In genomic region chr11:106037418-106037751, GRCm38 (mm10) we compare ENCODE assay signal across 8 mouse cellular contexts. TPM values are rescaled to one million over a fixed set of nuclear protein-coding genes. Genes with fewer than 3 reads are reported as not detected.
DNase-seq lines count a peak whose midpoint lies in the region; ATAC-seq and TF ChIP-seq lines count a peak whose summit lies in the region.

No protein-coding gene starts in this region.

- no peak for TF ChIP-seq EP300 in liver, embryonic 14.5 days (IDR thresholded peaks at IDR 0.05; ENCODE audit: low read depth)

- H3K9me3 ChIP-seq in heart, embryonic 15.5 days (replicated peaks), result no peaks in the 10 kb centered on the region
- no peaks in the 10 kb centered on the region for H3K9me3 ChIP-seq in intestine, embryonic 16.5 days (ENCODE audit: control insufficient read depth, low read length)
- H3K9me3 ChIP-seq in liver, embryonic 14.5 days (ENCODE audit: control insufficient read depth, low read length), result no peaks in the 10 kb centered on the region

- peak overlapping the region; percentile 90 for H3K9ac ChIP-seq in heart, embryonic 15.5 days
- peak overlapping the region; percentile 97 for H3K9ac ChIP-seq in intestine, embryonic 16.5 days (ENCODE audit: low read depth, low read length)
- peak overlapping the region; percentile 70 for H3K9ac ChIP-seq in liver, embryonic 14.5 days (replicated peaks)

- WGBS in heart, embryonic 15.5 days, result under 1% methylated on average over 13 of the region's 13 CpGs
- under 1% methylated on average over 13 of the region's 13 CpGs for WGBS in intestine, embryonic 16.5 days
- 1% methylated on average over 13 of the region's 13 CpGs for WGBS in liver, embryonic 14.5 days (ENCODE audit: insufficient replicate concordance)

- no peaks in the 10 kb centered on the region for H3K36me3 ChIP-seq in heart, embryonic 15.5 days
- H3K36me3 ChIP-seq in intestine, embryonic 16.5 days (ENCODE audit: control insufficient read depth, insufficient read depth, low read length), result no peaks in the 10 kb centered on the region
- H3K36me3 ChIP-seq in liver, embryonic 14.5 days (replicated peaks; ENCODE audit: control insufficient read depth, insufficient read depth, low read depth), result no peaks in the 10 kb centered on the region

- H3K27me3 ChIP-seq in heart, embryonic 15.5 days, result no peaks in the 10 kb centered on the region
- H3K27me3 ChIP-seq in intestine, embryonic 16.5 days (replicated peaks; ENCODE audit: control insufficient read depth, insufficient read depth, low read length), result no peaks in the 10 kb centered on the region
- no peaks in the 10 kb centered on the region for H3K27me3 ChIP-seq in liver, embryonic 14.5 days (ENCODE audit: control insufficient read depth, insufficient read depth, low read length)

- peaks cover 19% of the 10 kb centered on the region for H3K4me1 ChIP-seq in heart, embryonic 15.5 days (replicated peaks)
- H3K4me1 ChIP-seq in intestine, embryonic 16.5 days (ENCODE audit: control insufficient read depth, insufficient read depth, low read length), result peaks cover 13% of the 10 kb centered on the region
- H3K4me1 ChIP-seq in liver, embryonic 14.5 days (replicated peaks; ENCODE audit: control insufficient read depth in 2 of 2, insufficient read depth in 2 of 2, low read length in 1 of 2), result peaks cover 16 to 17% of the 10 kb centered on the region in 2 experiments

- DNase-seq in heart, adult 18-20 months, result no peak
- DNase-seq in ZHBTc4 (ENCODE audit: low read depth, low spot score), result peak; percentile 90
- DNase-seq in liver, embryonic 14.5 days (ENCODE audit: low read depth in 3 of 3, low spot score in 3 of 3), result peak in 1 of 3 experiments; percentile 43
- DNase-seq in retina, postnatal 1 day, result peak; percentile 86
- no peak for DNase-seq in urinary bladder, postnatal 4 days (ENCODE audit: low spot score in 2 of 2)

- H3K27ac ChIP-seq in heart, embryonic 15.5 days, result peak overlapping the region; percentile 87
- H3K27ac ChIP-seq in intestine, embryonic 16.5 days (ENCODE audit: low read length), result peak overlapping the region; percentile 89
- H3K27ac ChIP-seq in liver, embryonic 14.5 days, result peak overlapping the region; percentile 16; the same call in 1 of the 2 replicates

- H3K4me2 ChIP-seq in heart, embryonic 15.5 days, result peak overlapping the region; percentile 90
- H3K4me2 ChIP-seq in intestine, embryonic 16.5 days (ENCODE audit: low read depth, low read length), result peak overlapping the region; percentile 86
- peak overlapping the region; percentile 89 for H3K4me2 ChIP-seq in liver, embryonic 14.5 days (ENCODE audit: low read depth)

- TF ChIP-seq CTCF in liver, embryonic 14.5 days (IDR thresholded peaks at IDR 0.05; ENCODE audit: low read depth), result peak; percentile 30; the same call in 1 of the 2 replicates

- H3K4me3 ChIP-seq in heart, embryonic 15.5 days, result peak overlapping the region; percentile 81
- H3K4me3 ChIP-seq in intestine, embryonic 16.5 days (ENCODE audit: low read length), result peak overlapping the region; percentile 99
- peak overlapping the region; percentile 69 to 78 for H3K4me3 ChIP-seq in liver, embryonic 14.5 days (ENCODE audit: insufficient read depth in 1 of 2, low read depth in 2 of 2, low read length in 2 of 2)

- no peak for ATAC-seq in heart, embryonic 15.5 days (replicated peaks; ENCODE audit: insufficient number of reproducible peaks, insufficient read depth, low FRiP score, low read depth)
- ATAC-seq in erythroblast, adult 5-6 weeks (replicated peaks; ENCODE audit: low FRiP score, poor library complexity, severe bottlenecking), result peak; percentile 22; the same call in 1 of the 2 replicates
- ATAC-seq in intestine, embryonic 16.5 days, result no peak
- ATAC-seq in liver, embryonic 14.5 days (ENCODE audit: insufficient read depth), result no peak

RNA-seq across cellular contexts. Expression of gene Dcaf7, which starts 0.7 kb away (rescaled TPM):
- 35.0 and 48.7 TPM in 2 replicates for polyA plus RNA-seq in heart, embryonic 15.5 days (2015; fragmentation: Nextera tagmentation; extraction: Ambion mirVana)
- total RNA-seq in heart, adult 18-20 months (2021), result 10 to 100 TPM; 40.0 to 41.6 TPM
- total RNA-seq in erythroblast, adult 5-6 weeks (2015; ENCODE audit: low replicate concordance), result 20.5 and 25.9 TPM in 2 replicates
- 20.2 and 27.3 TPM in 2 replicates for total RNA-seq in erythroblast, adult 5-6 weeks (2017; ENCODE audit: low replicate concordance)
- 42.7 and 48.0 TPM in 2 replicates for polyA plus RNA-seq in intestine, embryonic 16.5 days (2015; fragmentation: Nextera tagmentation; extraction: Ambion mirVana)
- polyA plus RNA-seq in liver, embryonic 14.5 days (2012; rRNA removed), result 15.4 and 15.5 TPM in 2 replicates
- polyA plus RNA-seq in liver, embryonic 14.5 days (2014; fragmentation: Nextera tagmentation; extraction: Ambion mirVana), result 21.6 and 25.9 TPM in 2 replicates

RNA-seq across cellular contexts. Expression of gene Taco1, which starts 28.5 kb away (rescaled TPM):
- 10.1 and 11.5 TPM in 2 replicates for polyA plus RNA-seq in heart, embryonic 15.5 days (2015; fragmentation: Nextera tagmentation; extraction: Ambion mirVana)
- 10 to 100 TPM; 65.6 to 68.9 TPM for total RNA-seq in heart, adult 18-20 months (2021)
- 1.2 and 1.9 TPM in 2 replicates for total RNA-seq in erythroblast, adult 5-6 weeks (2015; ENCODE audit: low replicate concordance)
- total RNA-seq in erythroblast, adult 5-6 weeks (2017; ENCODE audit: low replicate concordance), result 0.17 and 8.5 TPM in 2 replicates
- 14.0 and 17.7 TPM in 2 replicates for polyA plus RNA-seq in intestine, embryonic 16.5 days (2015; fragmentation: Nextera tagmentation; extraction: Ambion mirVana)
- polyA plus RNA-seq in liver, embryonic 14.5 days (2012; rRNA removed), result 7.3 and 10.0 TPM in 2 replicates
- 4.8 and 5.2 TPM in 2 replicates for polyA plus RNA-seq in liver, embryonic 14.5 days (2014; fragmentation: Nextera tagmentation; extraction: Ambion mirVana)

RNA-seq across cellular contexts. Expression of gene Kcnh6, which starts 29.5 kb away (rescaled TPM):
- polyA plus RNA-seq in heart, embryonic 15.5 days (2015; fragmentation: Nextera tagmentation; extraction: Ambion mirVana), result 0.08 and 0.46 TPM in 2 replicates
- total RNA-seq in heart, adult 18-20 months (2021), result under 1 TPM in 1 of 2 experiments, not detected in 1; 0.15 TPM
- total RNA-seq in erythroblast, adult 5-6 weeks (2015; ENCODE audit: low replicate concordance), result not detected in 2 replicates
- 0.68 TPM in 1 of 2 replicates, not detected in the other for total RNA-seq in erythroblast, adult 5-6 weeks (2017; ENCODE audit: low replicate concordance)
- polyA plus RNA-seq in intestine, embryonic 16.5 days (2015; fragmentation: Nextera tagmentation; extraction: Ambion mirVana), result 2.1 and 2.6 TPM in 2 replicates
- polyA plus RNA-seq in liver, embryonic 14.5 days (2012; rRNA removed), result 0.01 TPM in 2 replicates
- polyA plus RNA-seq in liver, embryonic 14.5 days (2014; fragmentation: Nextera tagmentation; extraction: Ambion mirVana), result not detected in 2 replicates

RNA-seq across cellular contexts. Expression of gene Ace3, which starts 42.9 kb away (rescaled TPM):
- not detected in 2 replicates for polyA plus RNA-seq in heart, embryonic 15.5 days (2015; fragmentation: Nextera tagmentation; extraction: Ambion mirVana)
- total RNA-seq in heart, adult 18-20 months (2021), result not detected
- total RNA-seq in erythroblast, adult 5-6 weeks (2015; ENCODE audit: low replicate concordance), result not detected in 2 replicates
- total RNA-seq in erythroblast, adult 5-6 weeks (2017; ENCODE audit: low replicate concordance), result not detected in 2 replicates
- 0.07 TPM in 1 of 2 replicates, not detected in the other for polyA plus RNA-seq in intestine, embryonic 16.5 days (2015; fragmentation: Nextera tagmentation; extraction: Ambion mirVana)
- not detected in 2 replicates for polyA plus RNA-seq in liver, embryonic 14.5 days (2012; rRNA removed)
- polyA plus RNA-seq in liver, embryonic 14.5 days (2014; fragmentation: Nextera tagmentation; extraction: Ambion mirVana), result not detected in 2 replicates

RNA-seq across cellular contexts. Expression of gene Map3k3, which starts 47.0 kb away (rescaled TPM):
- 19.2 and 24.9 TPM in 2 replicates for polyA plus RNA-seq in heart, embryonic 15.5 days (2015; fragmentation: Nextera tagmentation; extraction: Ambion mirVana)
- 10 to 100 TPM; 35.0 to 37.3 TPM for total RNA-seq in heart, adult 18-20 months (2021)
- total RNA-seq in erythroblast, adult 5-6 weeks (2015; ENCODE audit: low replicate concordance), result 2.9 and 6.3 TPM in 2 replicates
- 5.2 and 11.7 TPM in 2 replicates for total RNA-seq in erythroblast, adult 5-6 weeks (2017; ENCODE audit: low replicate concordance)
- polyA plus RNA-seq in intestine, embryonic 16.5 days (2015; fragmentation: Nextera tagmentation; extraction: Ambion mirVana), result 5.7 and 6.1 TPM in 2 replicates
- polyA plus RNA-seq in liver, embryonic 14.5 days (2012; rRNA removed), result 5.2 and 5.5 TPM in 2 replicates
- 3.8 and 5.4 TPM in 2 replicates for polyA plus RNA-seq in liver, embryonic 14.5 days (2014; fragmentation: Nextera tagmentation; extraction: Ambion mirVana)

Comparison
In these comparisons a context has a peak if more than half of its experiments do, and no peak if none do; other contexts are left out.
1. H3K27ac ChIP-seq: peak in every context shown above with its lines; median percentile 89 in intestine, embryonic 16.5 days; 87 in heart, embryonic 15.5 days; 16 in liver, embryonic 14.5 days.
2. DNase-seq: peak in ZHBTc4 (single experiment) and retina, postnatal 1 day (single experiment); none in heart, adult 18-20 months (0 of 2) and urinary bladder, postnatal 4 days (0 of 2).
3. Peak in every context shown above with its lines, with median percentiles within 50 percentile points of each other: H3K4me2 ChIP-seq, H3K4me3 ChIP-seq and H3K9ac ChIP-seq.